Mouse (Mus musculus) heart, postnatal 0 days (tissue): ENCODE data around the gene Rnf5. TPM values are rescaled to one million over a fixed set of nuclear protein-coding genes. Genes with fewer than 3 reads are reported as not detected.

Experiments used
- ATAC-seq: fragments of 200-750 bp; cut with Nextera tagmentation; 2 replicates; pipeline ENCODE4 v1.8.0; 2017; ENCODE audit warnings: low read depth, moderate number of reproducible peaks, moderate library complexity; ENCODE audit not compliant: insufficient read depth
- DNase-seq: peaks from one replicate; pipeline ENCODE4 v3.0.0-alpha.2; 2016; ENCODE audit warnings: low spot score
- H3K27ac ChIP-seq: fragments of 300-500 bp; sonication (generic); 2 replicates; pipeline ENCODE4 v1.5.1; 2014; ENCODE audit warnings: low read depth, mild to moderate bottlenecking
- H3K27me3 ChIP-seq: fragments of 300-500 bp; sonication (generic); 2 replicates; pipeline ENCODE4 v1.6.1; 2014; ENCODE audit warnings: low read length, mixed read lengths; ENCODE audit not compliant: control insufficient read depth, insufficient read depth
- H3K36me3 ChIP-seq: fragments of 300-500 bp; sonication (generic); replicated peaks from 2 replicates; pipeline ENCODE4 v1.6.1; 2014; ENCODE audit warnings: low read length, mixed read lengths; ENCODE audit not compliant: control insufficient read depth, insufficient read depth
- H3K4me1 ChIP-seq: fragments of 300-500 bp; sonication (generic); 2 replicates; pipeline ENCODE4 v1.6.1; 2014; ENCODE audit warnings: antibody characterized with exemption; ENCODE audit not compliant: control insufficient read depth, insufficient read depth
- H3K4me2 ChIP-seq: fragments of 300-500 bp; sonication (generic); 2 replicates; pipeline ENCODE4 v1.6.1; 2014; ENCODE audit warnings: low read depth, mild to moderate bottlenecking, low read length, moderate library complexity
- H3K4me3 ChIP-seq: fragments of 300-500 bp; sonication (generic); 2 replicates; pipeline ENCODE4 v1.5.1; 2014; ENCODE audit warnings: low read depth, low read length
- H3K9ac ChIP-seq: fragments of 300-500 bp; sonication (generic); replicated peaks from 2 replicates; pipeline ENCODE4 v1.6.1; 2014; ENCODE audit warnings: low read depth, low read length, mixed read lengths
- H3K9me3 ChIP-seq: fragments of 300-500 bp; sonication (generic); replicated peaks from 2 replicates; pipeline ENCODE4 v1.6.1; 2016; ENCODE audit warnings: low read length; ENCODE audit not compliant: control insufficient read depth
- CTCF ChIP-seq: IDR thresholded peaks from 2 replicates; pipeline ENCODE4 v1.5.1; 2016; ENCODE audit warnings: antibody characterized with exemption, control low read depth, low read depth
- EP300 ChIP-seq: IDR thresholded peaks from 2 replicates; pipeline ENCODE4 v1.6.1; 2016; ENCODE audit warnings: antibody characterized with exemption, low read depth
- WGBS: fragments of 180-500 bp; shearing (Covaris S2); extraction: QIAGEN DNeasy Blood & Tissue Kit; methylation state at CpG from one replicate; pipeline ENCODE4 v1.1.7; 2014; 5-methylcytosine and 5-hydroxymethylcytosine counted together
- polyA plus RNA-seq: library from polyadenylated mRNA; unstranded; fragments of >200 nt; fragmentation: Nextera tagmentation; extraction: Ambion mirVana; gene quantifications from 2 replicates; pipeline ENCODE4 v1.2.1, GENCODE M21; 2015
- total RNA-seq: library from RNA; depleted of rRNA; stranded (reverse); fragments of >200 nt; gene quantifications from 2 replicates; pipeline ENCODE4 v1.2.3, GENCODE M21; 2014; ENCODE audit warnings: low replicate concordance

The Rnf5 gene
- total and polyA plus RNA-seq, 2 experiments from 2014 or later = 42.5 to 79.9 TPM

DNA sequence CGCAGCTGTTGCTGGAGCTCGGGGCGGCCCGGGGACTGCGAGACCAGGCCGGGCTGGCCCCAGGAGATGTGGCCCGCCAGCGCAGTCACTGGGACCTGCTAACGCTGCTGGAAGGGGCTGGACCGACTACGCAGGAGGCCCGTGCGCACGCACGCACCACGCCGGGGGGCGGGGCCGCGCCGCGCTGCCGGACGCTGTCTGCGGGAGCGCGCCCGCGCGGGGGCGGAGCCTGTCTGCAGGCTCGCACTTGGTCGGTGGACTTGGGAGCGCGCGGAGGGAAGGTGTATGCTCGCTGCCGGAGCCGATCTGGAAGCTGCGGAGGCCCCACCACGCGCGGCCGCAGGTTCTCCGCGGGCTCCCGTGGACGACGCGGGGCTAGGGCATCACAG is 16.1 kb downstream of the Rnf5 start:
- Histone ChIP-seq H3K27ac (peak overlapping the region; percentile 88), H3K9ac (peak overlapping the region; percentile 83), H3K4me3 (peak overlapping the region; percentile 63), H3K4me1 (peaks cover 25% of the 10 kb centered on the region), H3K27me3 (no peaks in the 10 kb centered on the region), H3K4me2 (peak overlapping the region; percentile 79), H3K9me3 (no peaks in the 10 kb centered on the region), H3K36me3 (no peaks in the 10 kb centered on the region)
- WGBS = under 1% methylated on average over 50 of the region's 50 CpGs
- ATAC-seq (peak; percentile 86), DNase-seq (peak; percentile 85)
- TF ChIP-seq EP300 = no peak
- no peak for TF ChIP-seq CTCF

DNA sequence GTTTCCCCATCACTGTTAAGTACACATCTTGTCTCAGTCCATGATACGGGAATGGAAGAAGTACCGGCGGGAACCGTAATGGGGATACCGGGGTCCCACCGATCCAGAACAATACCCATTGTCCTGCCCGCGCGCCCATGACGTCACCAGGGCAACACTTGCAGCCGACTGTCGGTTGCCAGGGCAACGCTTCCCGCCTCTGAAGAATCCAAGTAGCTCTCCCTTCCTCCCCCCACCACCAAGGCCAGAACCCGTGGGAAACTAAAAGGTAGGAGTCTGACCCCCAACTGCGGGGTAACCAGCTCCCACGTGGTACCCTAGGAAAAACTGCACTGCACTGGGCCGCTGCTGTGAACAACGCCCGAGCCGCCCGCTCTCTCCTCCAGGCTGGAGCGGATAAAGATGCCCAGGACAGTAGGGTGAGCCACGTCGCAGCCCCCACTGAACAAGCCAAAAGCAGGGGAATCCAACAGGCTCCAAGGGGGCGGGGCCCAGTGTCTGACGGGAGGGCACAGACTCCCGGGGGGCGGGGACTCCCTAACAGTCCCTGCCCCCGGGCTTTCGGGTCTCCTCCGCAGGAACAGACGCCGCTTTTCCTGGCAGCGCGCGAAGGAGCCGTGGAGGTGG is 16.6 kb downstream of the Rnf5 start:
- WGBS = under 1% methylated on average over 36 of the region's 38 CpGs
- peak; percentile 81 for DNase-seq
- peaks cover 25% of the 10 kb centered on the region for H3K4me1 ChIP-seq
- no peaks in the 10 kb centered on the region for H3K27me3 ChIP-seq
- no peaks in the 10 kb centered on the region for H3K36me3 ChIP-seq
- peak overlapping the region; percentile 88 for H3K27ac ChIP-seq
- TF ChIP-seq CTCF (no peak), EP300 (no peak)
- no peaks in the 10 kb centered on the region for H3K9me3 ChIP-seq
- ATAC-seq = peak; percentile 73
- peak overlapping the region; percentile 79 for H3K4me2 ChIP-seq
- H3K4me3 ChIP-seq = peak overlapping the region; percentile 63
- peak overlapping the region; percentile 83 for H3K9ac ChIP-seq

DNA sequence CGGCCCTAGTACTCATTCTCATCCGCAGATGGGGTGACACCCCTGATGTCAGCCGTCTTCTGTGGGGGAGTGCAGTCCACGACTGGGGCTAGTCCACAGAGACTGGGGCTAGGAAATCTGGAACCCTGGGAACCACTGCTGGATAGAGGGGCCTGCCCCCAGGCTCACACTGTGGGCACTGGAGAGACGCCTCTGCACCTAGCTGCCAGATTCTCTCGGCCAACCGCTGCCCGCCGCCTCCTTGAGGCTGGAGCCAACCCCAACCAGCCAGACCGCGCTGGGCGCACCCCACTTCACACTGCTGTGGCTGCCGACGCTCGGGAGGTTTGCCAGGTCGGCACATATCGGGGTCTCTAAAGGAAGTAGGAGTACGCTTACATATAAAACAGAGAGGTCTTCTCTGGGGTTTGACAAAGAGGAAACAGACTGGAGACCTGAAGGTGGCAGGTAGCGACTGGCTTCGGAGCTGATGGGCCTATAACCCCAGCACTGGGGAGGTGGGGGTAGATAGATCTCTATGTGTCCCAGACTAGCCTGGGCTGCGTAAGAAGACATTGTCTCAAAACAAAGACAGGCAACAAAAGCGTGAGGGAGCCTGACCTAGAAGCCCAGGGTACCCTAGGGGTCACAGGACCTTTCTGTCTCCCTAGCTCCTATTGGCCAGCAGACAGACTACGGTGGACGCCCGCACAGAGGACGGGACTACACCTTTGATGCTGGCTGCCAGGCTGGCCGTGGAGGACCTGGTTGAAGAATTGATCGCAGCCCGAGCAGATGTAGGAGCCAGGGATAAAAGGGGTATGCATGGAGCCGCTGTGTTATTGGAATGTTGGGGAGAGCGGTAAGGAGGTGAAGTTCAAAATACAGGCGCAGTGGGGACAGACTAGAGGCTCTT is 17.4 kb downstream of the Rnf5 start:
- Histone ChIP-seq H3K4me3 (peak overlapping the region; percentile 63), H3K27ac (peak overlapping the region; percentile 88), H3K27me3 (no peaks in the 10 kb centered on the region), H3K9me3 (no peaks in the 10 kb centered on the region), H3K4me2 (peak overlapping the region; percentile 79), H3K36me3 (no peaks in the 10 kb centered on the region), H3K9ac (no peak overlapping the region), H3K4me1 (peaks cover 20% of the 10 kb centered on the region)
- WGBS = 32% methylated on average over 32 of the region's 32 CpGs
- no peak for DNase-seq
- ATAC-seq = no peak
- no peak for TF ChIP-seq EP300
- no peak for TF ChIP-seq CTCF

DNA sequence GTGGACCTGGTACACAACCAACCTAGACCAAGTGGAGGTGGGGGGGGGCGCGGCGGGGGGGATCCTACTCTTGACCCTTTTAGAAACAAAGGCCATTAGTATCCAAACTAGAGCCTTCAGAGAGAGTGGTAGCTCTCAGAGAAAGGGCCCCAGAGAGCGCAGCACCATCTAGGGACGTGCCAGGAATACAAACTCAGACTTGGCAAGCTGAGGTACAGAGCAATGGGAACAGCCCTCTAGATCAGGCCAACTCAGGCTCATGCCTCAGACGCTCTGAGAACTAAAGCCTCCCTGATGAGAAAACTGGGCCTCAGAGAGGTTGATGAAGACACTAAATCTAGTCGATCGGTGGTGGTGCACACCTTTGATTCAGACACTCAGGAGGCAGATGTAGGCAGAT is 18.4 kb downstream of the Rnf5 start:
- no peaks in the 10 kb centered on the region for H3K36me3 ChIP-seq
- no peak overlapping the region for H3K4me3 ChIP-seq
- H3K9ac ChIP-seq = no peak overlapping the region
- no peak overlapping the region for H3K27ac ChIP-seq
- no peak overlapping the region for H3K4me2 ChIP-seq
- 88% methylated on average over 8 of the region's 8 CpGs for WGBS
- no peak for DNase-seq
- H3K27me3 ChIP-seq = no peaks in the 10 kb centered on the region
- no peak for ATAC-seq
- H3K4me1 ChIP-seq = peaks cover 15% of the 10 kb centered on the region
- TF ChIP-seq EP300 (no peak), CTCF (no peak)
- H3K9me3 ChIP-seq = no peaks in the 10 kb centered on the region

DNA sequence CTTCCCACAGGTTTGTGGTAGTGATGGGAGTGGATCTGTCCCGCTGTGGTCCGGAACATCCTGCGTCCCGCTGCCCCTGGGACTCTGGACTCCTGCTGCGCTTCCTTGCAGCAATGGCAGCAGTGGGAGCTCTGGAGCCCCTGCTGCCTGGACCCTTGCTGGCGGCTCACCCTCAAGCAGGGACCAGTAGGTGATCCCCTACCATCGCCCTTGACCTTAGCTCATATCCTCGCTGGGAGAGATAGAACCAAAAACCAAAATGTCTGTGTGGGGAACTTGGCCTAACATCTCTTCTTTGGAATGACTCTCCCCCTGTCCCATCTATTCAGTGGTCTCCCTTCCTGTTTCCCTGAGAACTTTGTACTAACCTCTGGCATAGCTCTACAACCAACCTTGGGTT is 19.7 kb downstream of the Rnf5 start:
- Histone ChIP-seq H3K27ac (no peak overlapping the region), H3K36me3 (no peaks in the 10 kb centered on the region), H3K4me3 (no peak overlapping the region), H3K4me2 (no peak overlapping the region), H3K9ac (no peak overlapping the region), H3K9me3 (no peaks in the 10 kb centered on the region), H3K27me3 (no peaks in the 10 kb centered on the region), H3K4me1 (peaks cover 13% of the 10 kb centered on the region)
- WGBS = 93% methylated on average over 8 of the region's 8 CpGs
- DNase-seq = no peak
- no peak for ATAC-seq
- TF ChIP-seq EP300 (no peak), CTCF (no peak)
